8 mouse cellular contexts compared by ENCODE assay signal in the genomic region with DNA sequence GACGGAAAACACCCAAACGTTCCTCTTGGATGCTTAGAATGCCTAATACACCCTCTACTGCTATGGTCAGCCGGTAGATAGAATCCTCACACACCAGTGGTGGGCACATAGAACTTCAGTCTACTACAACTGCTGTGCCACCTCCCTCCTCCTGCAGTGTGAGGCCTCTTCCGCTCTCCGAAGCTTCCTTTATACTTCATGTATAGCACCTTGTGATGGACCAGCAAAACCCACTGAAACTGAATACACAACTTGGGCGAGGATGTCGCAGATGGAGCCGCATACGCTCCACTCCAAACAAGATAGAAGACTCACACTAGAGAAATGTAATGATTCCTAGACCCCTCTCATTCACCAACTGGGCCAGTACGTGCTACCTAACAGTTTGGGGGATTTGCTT. TPM values are rescaled to one million over a fixed set of nuclear protein-coding genes. Genes with fewer than 3 reads are reported as not detected.
DNase-seq lines count a peak whose midpoint lies in the region; ATAC-seq and TF ChIP-seq lines count a peak whose summit lies in the region.

No protein-coding gene starts in this region.

- peak; percentile 30 for ATAC-seq in common myeloid progenitor, adult 5-6 weeks (replicated peaks; ENCODE audit: low read depth, poor library complexity, severe bottlenecking)
- no peak for ATAC-seq in heart, postnatal 0 days (ENCODE audit: insufficient read depth, low read depth)
- ATAC-seq in neural tube, embryonic 14.5 days (ENCODE audit: low read depth): no peak

- intact Hi-C loops in left cerebral cortex, postnatal 25 days (cut with DNase I): no loop called here
- intact Hi-C loops in left cerebral cortex, postnatal 4 days (cut with DNase I): no loop called here

- peak overlapping the region; percentile 63 for H3K4me2 ChIP-seq in heart, postnatal 0 days (ENCODE audit: low read depth, low read length)
- peak overlapping the region; percentile 55 for H3K4me2 ChIP-seq in neural tube, embryonic 14.5 days (ENCODE audit: low read depth, low read length)

- H3K9ac ChIP-seq in heart, postnatal 0 days (replicated peaks; ENCODE audit: low read depth, low read length): peak overlapping the region; percentile 85
- H3K9ac ChIP-seq in neural tube, embryonic 14.5 days (replicated peaks; ENCODE audit: low read depth, low read length): no peak overlapping the region

- WGBS in heart, postnatal 0 days: 45% methylated on average over 10 of the region's 10 CpGs
- 10% methylated on average over 10 of the region's 10 CpGs for WGBS in lung, adult 2 months
- 63% methylated on average over 10 of the region's 10 CpGs for WGBS in neural tube, embryonic 14.5 days

- DNase-seq in left cerebral cortex, postnatal 25 days (ENCODE audit: low spot score in 2 of 2): peak; percentile 7 to 9
- no peak for DNase-seq in left cerebral cortex, postnatal 4 days
- DNase-seq in heart, postnatal 0 days (ENCODE audit: low spot score): peak; percentile 54
- DNase-seq in lung, adult 2 months: peak; percentile 32
- no peak for DNase-seq in urinary bladder, adult 2 months (ENCODE audit: low spot score)
- DNase-seq in adipocyte (ENCODE audit: low spot score): no peak

- no peak for TF ChIP-seq CTCF in heart, postnatal 0 days (IDR thresholded peaks at IDR 0.05; ENCODE audit: low read depth)
- no peak for TF ChIP-seq CTCF in lung, adult 2 months (IDR thresholded peaks at IDR 0.05; ENCODE audit: insufficient read depth, low read length)

- H3K4me1 ChIP-seq in heart, postnatal 0 days (ENCODE audit: control insufficient read depth, insufficient read depth): no peaks in the 10 kb centered on the region
- H3K4me1 ChIP-seq in lung, adult 2 months (ENCODE audit: control insufficient read depth, insufficient read depth, low read length): peaks cover 18% of the 10 kb centered on the region
- no peaks in the 10 kb centered on the region for H3K4me1 ChIP-seq in neural tube, embryonic 14.5 days (ENCODE audit: control insufficient read depth, insufficient read depth, low read length)

- no peak overlapping the region for H3K27ac ChIP-seq in heart, postnatal 0 days (ENCODE audit: low read depth)
- H3K27ac ChIP-seq in neural tube, embryonic 14.5 days (ENCODE audit: low read depth, low read length): no peak overlapping the region

- peaks cover 13% of the 10 kb centered on the region for H3K36me3 ChIP-seq in heart, postnatal 0 days (replicated peaks; ENCODE audit: control insufficient read depth, insufficient read depth, low read length)
- H3K36me3 ChIP-seq in neural tube, embryonic 14.5 days (ENCODE audit: control insufficient read depth, insufficient read depth, low read length): no peaks in the 10 kb centered on the region

- H3K27me3 ChIP-seq in heart, postnatal 0 days (ENCODE audit: control insufficient read depth, insufficient read depth, low read length): no peaks in the 10 kb centered on the region
- H3K27me3 ChIP-seq in neural tube, embryonic 14.5 days (ENCODE audit: control insufficient read depth, insufficient read depth, low read length): no peaks in the 10 kb centered on the region

- no peaks in the 10 kb centered on the region for H3K9me3 ChIP-seq in heart, postnatal 0 days (replicated peaks; ENCODE audit: control insufficient read depth, low read length)
- H3K9me3 ChIP-seq in neural tube, embryonic 14.5 days (ENCODE audit: control insufficient read depth, low read length): no peaks in the 10 kb centered on the region

- 0 out of 2 replicates have a peak, but pooled peaks have one; percentile 22 for TF ChIP-seq POLR2A in lung, adult 2 months (IDR thresholded peaks at IDR 0.05; ENCODE audit: borderline replicate concordance, extremely low read depth, low read depth, low read length)

- peak overlapping the region; percentile 65 for H3K4me3 ChIP-seq in heart, postnatal 0 days (ENCODE audit: low read depth, low read length)
- H3K4me3 ChIP-seq in lung, adult 2 months (replicated peaks; ENCODE audit: extremely low read depth, low read depth, low read length): peak overlapping the region; percentile 36
- H3K4me3 ChIP-seq in neural tube, embryonic 14.5 days (ENCODE audit: low read depth, low read length): peak overlapping the region; percentile 74; the same call in 1 of the 2 replicates

- no peak for TF ChIP-seq EP300 in heart, postnatal 0 days (IDR thresholded peaks at IDR 0.05; ENCODE audit: low read depth)

RNA-seq across cellular contexts. Expression of a gene that starts 1.8 kb away (rescaled TPM):
- total RNA-seq in left cerebral cortex, postnatal 25 days (2021): 10 to 100 TPM; 13.3 to 16.3 TPM
- total RNA-seq in left cerebral cortex, postnatal 4 days (2021): 1 to 10 TPM; 3.5 to 5.4 TPM
- 11.5 and 13.4 TPM in 2 replicates for total RNA-seq in common myeloid progenitor, adult 5-6 weeks (2017)
- 7.5 and 8.4 TPM in 2 replicates for total RNA-seq in heart, postnatal 0 days (2014; rRNA removed; ENCODE audit: low replicate concordance)
- 45.9 and 61.4 TPM in 2 replicates for polyA plus RNA-seq in heart, postnatal 0 days (2015; fragmentation: Nextera tagmentation; extraction: Ambion mirVana)
- polyA plus RNA-seq in lung, adult 2 months (2012; rRNA removed): 8.5 and 10.3 TPM in 2 replicates
- 18.4 and 22.4 TPM in 2 replicates for polyA plus RNA-seq in neural tube, embryonic 14.5 days (2014; fragmentation: Nextera tagmentation; extraction: Ambion mirVana)
- polyA plus RNA-seq in urinary bladder, adult 2 months (2012; rRNA removed): 15.3 and 19.3 TPM in 2 replicates

Comparison
In these comparisons a context has a peak if more than half of its experiments do, and no peak if none do; other contexts are left out.
1. DNase-seq: peak in left cerebral cortex, postnatal 25 days (2 of 2), heart, postnatal 0 days (single experiment) and lung, adult 2 months (single experiment); none in left cerebral cortex, postnatal 4 days (single experiment), urinary bladder, adult 2 months (single experiment) and adipocyte (single experiment).
2. Peak in every context shown above with its lines, with median percentiles within 50 percentile points of each other: H3K4me3 ChIP-seq.